Mouse (Mus musculus): Measurements from ENCODE around the gene Tmem143. TPM values are rescaled to one million over a fixed set of nuclear protein-coding genes. Genes with fewer than 3 reads are reported as not detected.

Gene Tmem143
- polyA plus RNA-seq (2015; fragmentation: Nextera tagmentation; extraction: Ambion mirVana), result 5.9 and 6.7 TPM in 2 replicates

GRCm38 (mm10) chr7:45896517-45897257 lies at the start of gene Tmem143, which contains the start of gene Syngr4:
Gene Tmem143 (plus strand): TSS chr7:45896941.
Gene Syngr4 (minus strand): TSS chr7:45896714.
- peak within 1 kb of the TSS; percentile 93 for H3K4me2 ChIP-seq (replicated peaks)
- H3K27me3 ChIP-seq, result 0 out of 2 replicates have a peak, but pooled peaks cover 2% of the 10 kb centered on the region
- peaks cover 16% of the 10 kb centered on the region for H3K4me1 ChIP-seq (replicated peaks)
- peak; percentile 91 for ATAC-seq
- no peaks in the 10 kb centered on the region for H3K9me3 ChIP-seq
- under 1% methylated on average over 40 of the region's 40 CpGs for WGBS
- H3K4me3 ChIP-seq (replicated peaks), result peak within 1 kb of the TSS; percentile 55
- H3K36me3 ChIP-seq, result no peaks in the 10 kb centered on the region
- H3K9ac ChIP-seq (replicated peaks), result peak within 1 kb of the TSS; percentile 65
- peak within 1 kb of the TSS; percentile 70 for H3K27ac ChIP-seq

GRCm38 (mm10) chr7:45848447-45849027 lies 48.2 kb upstream of the Tmem143 start:
- Histone ChIP-seq H3K4me2 (replicated peaks) (no peak overlapping the region), H3K9me3 (no peaks in the 10 kb centered on the region), H3K36me3 (no peaks in the 10 kb centered on the region), H3K4me3 (replicated peaks) (no peak overlapping the region), H3K9ac (replicated peaks) (no peak overlapping the region; the same call in 1 of the 2 replicates), H3K4me1 (replicated peaks) (no peaks in the 10 kb centered on the region), H3K27ac (no peak overlapping the region), H3K27me3 (peaks cover 4% of the 10 kb centered on the region; the same call in 1 of the 2 replicates)
- no peak for ATAC-seq
- 2% methylated on average over 6 of the region's 6 CpGs for WGBS

GRCm38 (mm10) chr7:45850661-45851060 lies 46.1 kb upstream of the Tmem143 start:
- H3K4me3 ChIP-seq (replicated peaks), result no peak overlapping the region
- H3K4me2 ChIP-seq (replicated peaks), result no peak overlapping the region
- WGBS, result 81% methylated on average over 3 of the region's 3 CpGs
- no peak overlapping the region for H3K27ac ChIP-seq
- ATAC-seq, result no peak
- no peaks in the 10 kb centered on the region for H3K4me1 ChIP-seq (replicated peaks)
- H3K9ac ChIP-seq (replicated peaks), result no peak overlapping the region
- no peaks in the 10 kb centered on the region for H3K36me3 ChIP-seq
- H3K27me3 ChIP-seq, result peaks cover 4% of the 10 kb centered on the region
- H3K9me3 ChIP-seq, result no peaks in the 10 kb centered on the region

DNA sequence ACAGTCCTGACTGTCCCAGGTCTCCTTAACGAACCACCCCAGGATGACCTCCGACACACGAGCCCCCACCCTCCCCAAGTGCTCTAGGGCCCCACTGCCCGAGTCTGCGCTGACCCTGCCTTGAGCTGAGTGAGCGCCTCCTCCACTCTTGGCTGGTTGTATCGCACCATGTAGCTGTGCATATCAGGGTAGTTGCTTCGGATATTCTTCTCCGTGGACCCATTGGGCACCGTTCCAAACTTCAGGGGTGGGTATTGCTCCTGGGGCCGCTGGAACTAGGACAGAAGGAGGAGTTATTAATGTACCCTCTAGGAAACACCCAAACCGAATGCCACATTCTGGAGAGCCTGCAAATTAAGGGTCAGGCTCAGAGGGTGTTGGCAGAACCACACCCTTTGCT lies 43.7 kb upstream of the Tmem143 start:
- Histone ChIP-seq H3K36me3 (no peaks in the 10 kb centered on the region), H3K27me3 (peaks cover 27% of the 10 kb centered on the region), H3K9me3 (no peaks in the 10 kb centered on the region), H3K4me3 (replicated peaks) (no peak overlapping the region), H3K27ac (no peak overlapping the region), H3K4me2 (replicated peaks) (no peak overlapping the region), H3K9ac (replicated peaks) (no peak overlapping the region), H3K4me1 (replicated peaks) (peaks cover 14% of the 10 kb centered on the region)
- ATAC-seq, result no peak
- 86% methylated on average over 12 of the region's 12 CpGs for WGBS

GRCm38 (mm10) chr7:45856950-45857901 lies 39.5 kb upstream of the Tmem143 start:
- Histone ChIP-seq H3K4me3 (replicated peaks) (peak overlapping the region; percentile 34), H3K9ac (replicated peaks) (peak overlapping the region; percentile 46; the same call in 1 of the 2 replicates), H3K27me3 (peaks cover 45% of the 10 kb centered on the region), H3K4me2 (replicated peaks) (peak overlapping the region; percentile 54), H3K4me1 (replicated peaks) (peaks cover 26% of the 10 kb centered on the region), H3K27ac (no peak overlapping the region), H3K36me3 (no peaks in the 10 kb centered on the region), H3K9me3 (no peaks in the 10 kb centered on the region)
- ATAC-seq, result peak; percentile 31; the same call in 1 of the 2 replicates
- 4% methylated on average over 30 of the region's 30 CpGs for WGBS

GRCm38 (mm10) chr7:45859008-45859407 lies 37.7 kb upstream of the Tmem143 start:
- H3K27me3 ChIP-seq, result peaks cover 45% of the 10 kb centered on the region
- WGBS, result 63% methylated on average over 4 of the region's 4 CpGs
- H3K4me2 ChIP-seq (replicated peaks), result no peak overlapping the region
- no peaks in the 10 kb centered on the region for H3K36me3 ChIP-seq
- H3K27ac ChIP-seq, result no peak overlapping the region
- no peak overlapping the region for H3K9ac ChIP-seq (replicated peaks)
- no peak for ATAC-seq
- H3K9me3 ChIP-seq, result no peaks in the 10 kb centered on the region
- H3K4me1 ChIP-seq (replicated peaks), result peaks cover 26% of the 10 kb centered on the region
- H3K4me3 ChIP-seq (replicated peaks), result no peak overlapping the region

DNA sequence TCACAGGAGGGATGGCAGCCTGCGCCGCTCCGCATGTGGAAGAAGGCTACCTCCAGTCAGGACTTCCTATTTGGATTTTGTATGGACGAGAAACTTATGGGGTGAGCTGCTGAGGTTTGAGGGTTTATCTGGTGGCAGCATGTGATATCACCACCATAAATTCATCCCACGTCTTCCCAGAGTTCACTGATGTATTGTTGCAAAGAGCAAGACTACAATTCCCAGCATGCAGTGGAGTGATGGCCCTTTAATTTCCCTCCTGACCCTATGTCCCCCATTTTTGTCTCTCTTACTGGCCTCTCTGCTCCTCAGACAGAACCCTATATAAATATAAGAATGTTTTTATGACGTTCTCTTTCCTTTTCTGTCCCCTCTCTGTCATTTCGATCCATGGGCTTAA lies 33.9 kb upstream of the Tmem143 start:
- whole genome bisulfite sequencing, result 88% methylated on average over 7 of the region's 7 CpGs
- Histone ChIP-seq H3K9me3 (no peaks in the 10 kb centered on the region), H3K36me3 (no peaks in the 10 kb centered on the region), H3K9ac (replicated peaks) (no peak overlapping the region), H3K4me3 (replicated peaks) (no peak overlapping the region), H3K27ac (no peak overlapping the region), H3K4me1 (replicated peaks) (peaks cover 28% of the 10 kb centered on the region), H3K4me2 (replicated peaks) (no peak overlapping the region), H3K27me3 (peaks cover 35% of the 10 kb centered on the region)
- no peak for ATAC-seq

DNA sequence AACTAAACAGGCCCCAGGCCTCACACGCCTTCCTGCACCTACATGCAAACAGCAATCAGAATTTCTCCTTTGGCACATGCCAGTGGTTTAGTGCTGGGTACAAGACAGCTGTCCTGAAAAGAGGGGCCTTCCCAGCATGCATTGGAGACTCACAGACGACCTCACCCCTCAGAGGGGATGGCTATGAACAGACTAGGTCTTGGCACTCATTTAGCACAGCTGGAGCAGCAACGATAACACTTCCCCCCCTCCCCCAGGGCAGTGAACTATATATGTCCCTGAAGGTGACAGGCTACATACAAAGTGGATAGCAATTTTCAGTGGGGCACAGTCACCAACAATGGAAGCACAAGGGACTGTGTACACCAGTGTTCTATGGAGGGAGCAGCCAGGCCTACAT lies 32.3 kb upstream of the Tmem143 start:
- 68% methylated on average over 3 of the region's 3 CpGs for WGBS
- Histone ChIP-seq H3K9me3 (no peaks in the 10 kb centered on the region), H3K27ac (no peak overlapping the region), H3K4me1 (replicated peaks) (peaks cover 43% of the 10 kb centered on the region), H3K36me3 (no peaks in the 10 kb centered on the region), H3K27me3 (peaks cover 35% of the 10 kb centered on the region), H3K4me3 (replicated peaks) (no peak overlapping the region), H3K9ac (replicated peaks) (no peak overlapping the region), H3K4me2 (replicated peaks) (no peak overlapping the region)
- ATAC-seq, result no peak

GRCm38 (mm10) chr7:45865925-45866910 lies 30.5 kb upstream of the Tmem143 start:
- no peaks in the 10 kb centered on the region for H3K9me3 ChIP-seq
- peaks cover 41% of the 10 kb centered on the region for H3K27me3 ChIP-seq
- H3K4me1 ChIP-seq (replicated peaks), result peaks cover 49% of the 10 kb centered on the region
- H3K4me2 ChIP-seq (replicated peaks), result peak overlapping the region; percentile 76
- peak overlapping the region; percentile 82 for H3K9ac ChIP-seq (replicated peaks)
- peak; percentile 63 for ATAC-seq
- peak overlapping the region; percentile 58 for H3K27ac ChIP-seq
- no peaks in the 10 kb centered on the region for H3K36me3 ChIP-seq
- H3K4me3 ChIP-seq (replicated peaks), result peak overlapping the region; percentile 61
- WGBS, result 1% methylated on average over 116 of the region's 117 CpGs

- Histone ChIP-seq H3K4me2 (replicated peaks) (peak overlapping the region; percentile 76), H3K27me3 (peaks cover 49% of the 10 kb centered on the region), H3K27ac (no peak overlapping the region), H3K4me3 (replicated peaks) (0 out of 2 replicates have a peak overlapping the region, but pooled peaks have one; percentile 9), H3K4me1 (replicated peaks) (peaks cover 51% of the 10 kb centered on the region), H3K9ac (replicated peaks) (peak overlapping the region; percentile 74; the same call in 1 of the 2 replicates), H3K36me3 (no peaks in the 10 kb centered on the region), H3K9me3 (no peaks in the 10 kb centered on the region)
- 22% methylated on average over 2 of the region's 2 CpGs for WGBS
- 0 out of 2 replicates have a peak, but pooled peaks have one; percentile 13 for ATAC-seq
Measured at GRCm38 (mm10) chr7:45867871-45868270, 28.9 kb upstream of the Tmem143 start.

All from midbrain, embryonic 13.5 days (tissue).